23 mouse cellular contexts compared by ENCODE assay signal in genomic region chr15:102282463-102283292, GRCm38 (mm10). TPM values are rescaled to one million over a fixed set of nuclear protein-coding genes. Genes with fewer than 3 reads are reported as not detected.
DNase-seq lines count a peak whose midpoint lies in the region; ATAC-seq and TF ChIP-seq lines count a peak whose summit lies in the region.
"Had no signal": no experiment of that assay in that cellular context is flagged by ENCODE, and none has a peak within 500 bp of the region (broad histone marks: within the 10 kb centered on the region; RNA-seq: fewer than 3 reads in every experiment).

No protein-coding gene starts in this region.

- 0 out of 2 replicates have a peak overlapping the region, but pooled peaks have one; percentile 20 for H3K27ac ChIP-seq in liver, embryonic 14.5 days
- no peak overlapping the region for H3K27ac ChIP-seq in lung, postnatal 0 days (ENCODE audit: low read length)
- H3K27ac ChIP-seq: hindbrain, embryonic 13.5 days; intestine, embryonic 15.5 days had no signal

- TF ChIP-seq CTCF in liver, embryonic 14.5 days (IDR thresholded peaks at IDR 0.05; ENCODE audit: low read depth): no peak
- TF ChIP-seq CTCF in lung, postnatal 0 days (IDR thresholded peaks at IDR 0.05): no peak

- no peaks in the 10 kb centered on the region for H3K9me3 ChIP-seq in liver, embryonic 14.5 days (ENCODE audit: control insufficient read depth, low read length)
- no peaks in the 10 kb centered on the region for H3K9me3 ChIP-seq in lung, postnatal 0 days (ENCODE audit: low read length)
- H3K9me3 ChIP-seq: G1E; hindbrain, embryonic 13.5 days; intestine, embryonic 15.5 days had no signal

- H3K27me3 ChIP-seq in liver, embryonic 14.5 days (ENCODE audit: control insufficient read depth, insufficient read depth, low read length): no peaks in the 10 kb centered on the region
- no peaks in the 10 kb centered on the region for H3K27me3 ChIP-seq in lung, postnatal 0 days (replicated peaks; ENCODE audit: insufficient read depth, low read length)
- H3K27me3 ChIP-seq: hindbrain, embryonic 13.5 days; intestine, embryonic 15.5 days had no signal

- DNase-seq in urinary bladder, postnatal 14 days (ENCODE audit: low spot score): peak; percentile 73
- no peak for DNase-seq in urinary bladder, postnatal 10 days (ENCODE audit: low spot score)
- DNase-seq in c-Kit-positive CD71-positive TER-119-negative erythroid progenitor cells, embryonic 14.5 days (ENCODE audit: low read depth): peak; percentile 34
- DNase-seq in liver, embryonic 14.5 days (ENCODE audit: low read depth in 3 of 3, low spot score in 3 of 3): peak in 2 of 3 experiments; percentile 26 to 32
- DNase-seq in adrenal gland, postnatal 14 days: no peak
- no peak for DNase-seq in lung, postnatal 0 days (ENCODE audit: low spot score)
- no peak for DNase-seq in layer of hippocampus, postnatal 14 days (ENCODE audit: low spot score in 2 of 2)
- DNase-seq: B cell, adult 2 months; cerebellum, adult 11-12 months; heart, adult 18-20 months; kidney, postnatal 10 days; layer of hippocampus, adult 9-11 months; lung, adult 2 months; right cerebral cortex, postnatal 4 days had no signal

- no peak overlapping the region for H3K9ac ChIP-seq in liver, embryonic 14.5 days (replicated peaks)
- no peak overlapping the region for H3K9ac ChIP-seq in lung, postnatal 0 days (replicated peaks; ENCODE audit: low read depth)
- H3K9ac ChIP-seq: hindbrain, embryonic 13.5 days; intestine, embryonic 15.5 days had no signal

- 14% methylated on average over 8 of the region's 8 CpGs for WGBS in liver, embryonic 14.5 days (ENCODE audit: insufficient replicate concordance)
- WGBS in lung, postnatal 0 days: 60% methylated on average over 8 of the region's 8 CpGs

- H3K4me3 ChIP-seq in liver, embryonic 14.5 days (ENCODE audit: insufficient read depth in 1 of 2, low read depth in 2 of 2, low read length in 2 of 2): no peak overlapping the region
- no peak overlapping the region for H3K4me3 ChIP-seq in lung, postnatal 0 days (ENCODE audit: low read depth, low read length)
- H3K4me3 ChIP-seq: hindbrain, embryonic 13.5 days; intestine, embryonic 15.5 days had no signal

- H3K36me3 ChIP-seq in liver, embryonic 14.5 days (replicated peaks; ENCODE audit: control insufficient read depth, insufficient read depth, low read depth): no peaks in the 10 kb centered on the region
- H3K36me3 ChIP-seq in lung, postnatal 0 days (ENCODE audit: insufficient read depth, low read length): no peaks in the 10 kb centered on the region

- H3K4me2 ChIP-seq in liver, embryonic 14.5 days (ENCODE audit: low read depth): peak overlapping the region; percentile 7; the same call in 1 of the 2 replicates
- H3K4me2 ChIP-seq in lung, postnatal 0 days (replicated peaks; ENCODE audit: low read depth, low read length): no peak overlapping the region
- H3K4me2 ChIP-seq: hindbrain, embryonic 13.5 days; intestine, embryonic 15.5 days had no signal

- ATAC-seq in liver, embryonic 14.5 days (ENCODE audit: insufficient read depth): no peak
- ATAC-seq in lung, postnatal 0 days: no peak
- ATAC-seq: activated CD4-positive, CD25-positive, alpha-beta regulatory T cell, adult 4 months; forebrain, embryonic 16.5 days; intestine, embryonic 15.5 days had no signal

- no peak for TF ChIP-seq EP300 in liver, embryonic 14.5 days (IDR thresholded peaks at IDR 0.05; ENCODE audit: low read depth)
- no peak for TF ChIP-seq EP300 in lung, postnatal 0 days (IDR thresholded peaks at IDR 0.05)

- peaks cover 24 to 30% of the 10 kb centered on the region in 2 experiments for H3K4me1 ChIP-seq in liver, embryonic 14.5 days (replicated peaks; ENCODE audit: control insufficient read depth in 2 of 2, insufficient read depth in 2 of 2, low read length in 1 of 2)
- H3K4me1 ChIP-seq in lung, postnatal 0 days (ENCODE audit: insufficient read depth, low read depth, low read length): peaks cover 8% of the 10 kb centered on the region

RNA-seq across cellular contexts. Expression of gene Mfsd5, which starts 3.4 kb away (rescaled TPM):
- 13.4 and 15.4 TPM in 2 replicates for polyA plus RNA-seq in liver, embryonic 14.5 days (2012; rRNA removed)
- polyA plus RNA-seq in liver, embryonic 14.5 days (2014; fragmentation: Nextera tagmentation; extraction: Ambion mirVana): 21.2 and 23.5 TPM in 2 replicates
- 29.9 and 34.3 TPM in 2 replicates for total RNA-seq in adrenal gland, postnatal 14 days (2021)
- 70.4 and 72.7 TPM in 2 replicates for polyA plus RNA-seq in lung, postnatal 0 days (2015; fragmentation: Nextera tagmentation; extraction: Ambion mirVana)
- total RNA-seq in layer of hippocampus, postnatal 14 days (2021): 10 to 100 TPM; 34.1 to 36.0 TPM

RNA-seq across cellular contexts. Expression of gene Gm9918, which starts 12.3 kb away (rescaled TPM):
- 0.04 TPM in 1 of 2 replicates, not detected in the other for polyA plus RNA-seq in liver, embryonic 14.5 days (2012; rRNA removed)
- polyA plus RNA-seq in liver, embryonic 14.5 days (2014; fragmentation: Nextera tagmentation; extraction: Ambion mirVana): 0.04 TPM in 1 of 2 replicates, not detected in the other
- total RNA-seq in adrenal gland, postnatal 14 days (2021): not detected in 2 replicates
- polyA plus RNA-seq in lung, postnatal 0 days (2015; fragmentation: Nextera tagmentation; extraction: Ambion mirVana): 0.13 and 0.36 TPM in 2 replicates
- total RNA-seq in layer of hippocampus, postnatal 14 days (2021): not detected
- total RNA-seq: gastrocnemius, adult 18-20 months; heart, adult 18-20 months; left cerebral cortex, postnatal 14 days had no signal
- polyA plus RNA-seq: activated CD4-positive, CD25-positive, alpha-beta regulatory T cell, adult 4 months; forebrain, embryonic 16.5 days; G1E; heart, postnatal 0 days; neural tube, embryonic 14.5 days had no signal

RNA-seq across cellular contexts. Expression of gene Espl1, which starts 13.4 kb away (rescaled TPM):
- 17.0 and 17.3 TPM in 2 replicates for polyA plus RNA-seq in liver, embryonic 14.5 days (2012; rRNA removed)
- 25.6 and 28.2 TPM in 2 replicates for polyA plus RNA-seq in liver, embryonic 14.5 days (2014; fragmentation: Nextera tagmentation; extraction: Ambion mirVana)
- total RNA-seq in adrenal gland, postnatal 14 days (2021): 6.6 and 10.7 TPM in 2 replicates
- polyA plus RNA-seq in lung, postnatal 0 days (2015; fragmentation: Nextera tagmentation; extraction: Ambion mirVana): 0.99 and 1.4 TPM in 2 replicates
- total RNA-seq in layer of hippocampus, postnatal 14 days (2021): 1 to 10 TPM; 1.6 to 1.7 TPM

RNA-seq across cellular contexts. Expression of gene Rarg, which starts 25.4 kb away (rescaled TPM):
- 2.3 and 2.5 TPM in 2 replicates for polyA plus RNA-seq in liver, embryonic 14.5 days (2012; rRNA removed)
- 1.9 and 2.1 TPM in 2 replicates for polyA plus RNA-seq in liver, embryonic 14.5 days (2014; fragmentation: Nextera tagmentation; extraction: Ambion mirVana)
- total RNA-seq in adrenal gland, postnatal 14 days (2021): 25.5 and 27.8 TPM in 2 replicates
- polyA plus RNA-seq in lung, postnatal 0 days (2015; fragmentation: Nextera tagmentation; extraction: Ambion mirVana): 35.8 and 40.2 TPM in 2 replicates
- total RNA-seq in layer of hippocampus, postnatal 14 days (2021): 10 to 100 TPM in 1 of 2 experiments, 1 to 10 TPM in 1; 8.8 to 11.2 TPM

RNA-seq across cellular contexts. Expression of gene Pfdn5, which starts 43.2 kb away (rescaled TPM):
- polyA plus RNA-seq in liver, embryonic 14.5 days (2012; rRNA removed): 42.1 and 82.2 TPM in 2 replicates
- 149 and 156 TPM in 2 replicates for polyA plus RNA-seq in liver, embryonic 14.5 days (2014; fragmentation: Nextera tagmentation; extraction: Ambion mirVana)
- total RNA-seq in adrenal gland, postnatal 14 days (2021): 330 and 361 TPM in 2 replicates
- 457 and 467 TPM in 2 replicates for polyA plus RNA-seq in lung, postnatal 0 days (2015; fragmentation: Nextera tagmentation; extraction: Ambion mirVana)
- total RNA-seq in layer of hippocampus, postnatal 14 days (2021): 100 to 1,000 TPM; 317 to 334 TPM

Comparison
In these comparisons a context has a peak if more than half of its experiments do, and no peak if none do; other contexts are left out.
1. DNase-seq: peak in urinary bladder, postnatal 14 days (single experiment), c-Kit-positive CD71-positive TER-119-negative erythroid progenitor cells, embryonic 14.5 days (single experiment) and liver, embryonic 14.5 days (2 of 3); none in urinary bladder, postnatal 10 days (single experiment), adrenal gland, postnatal 14 days (single experiment), lung, postnatal 0 days (single experiment) and layer of hippocampus, postnatal 14 days (0 of 2).